9 mouse cellular contexts compared by ENCODE assay signal in the genomic region with DNA sequence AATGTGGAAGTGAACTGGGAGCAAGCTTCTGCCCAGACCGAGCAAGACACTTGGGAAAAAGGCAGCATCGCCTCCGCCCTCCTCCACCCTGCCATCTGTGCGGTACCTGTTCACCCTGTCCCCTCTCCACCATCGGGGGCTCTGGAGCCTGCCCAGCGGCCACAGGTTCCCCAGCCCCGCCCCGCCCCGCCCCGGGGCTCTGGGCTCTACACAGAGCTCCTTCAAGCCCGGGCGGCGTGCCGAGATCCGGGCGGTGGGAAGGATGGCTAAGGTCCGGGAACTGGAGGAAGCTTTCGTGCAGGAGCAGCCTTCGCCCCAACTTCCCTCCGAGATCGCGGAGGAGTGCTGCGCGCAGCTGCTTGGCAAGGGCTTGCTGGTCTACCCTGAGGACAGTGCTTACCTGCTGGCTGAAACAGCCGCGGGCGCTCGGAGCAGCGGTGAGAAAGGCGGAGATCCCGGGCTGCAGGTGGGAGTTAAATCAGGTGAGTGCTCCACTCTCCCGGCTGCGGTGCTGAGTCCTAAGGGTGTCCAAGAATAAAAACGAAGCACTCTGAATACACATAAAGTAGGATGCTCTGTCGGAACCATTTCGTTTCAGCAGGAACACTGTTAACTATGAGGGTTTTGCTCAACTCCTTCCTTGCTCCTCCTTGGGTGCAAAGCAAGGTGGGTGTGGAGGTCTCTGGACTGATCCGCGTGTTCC. TPM values are rescaled to one million over a fixed set of nuclear protein-coding genes. Genes with fewer than 3 reads are reported as not detected.
DNase-seq lines count a peak whose midpoint lies in the region; ATAC-seq and TF ChIP-seq lines count a peak whose summit lies in the region.
"Had no signal": no experiment of that assay in that cellular context is flagged by ENCODE, and none has a peak within 500 bp of the region (broad histone marks: within the 10 kb centered on the region; RNA-seq: fewer than 3 reads in every experiment).

TSS of gene Rfx6 (plus strand) at position 209 of the 703 bp plus-strand sequence.

- H3K27ac ChIP-seq in cerebellum, adult 2 months (ENCODE audit: insufficient read depth, low read length), result no peak within 1 kb of the TSS
- H3K27ac ChIP-seq in embryonic facial prominence, embryonic 15.5 days (replicated peaks), result no peak within 1 kb of the TSS
- no peak within 1 kb of the TSS for H3K27ac ChIP-seq in midbrain, embryonic 10.5 days (replicated peaks)

- no peak for TF ChIP-seq CTCF in cerebellum, adult 2 months (IDR thresholded peaks at IDR 0.05; ENCODE audit: borderline replicate concordance, insufficient read depth, low read depth, low read length)

- no peaks in the 10 kb centered on the region for H3K9me3 ChIP-seq in embryonic facial prominence, embryonic 15.5 days (replicated peaks)
- no peaks in the 10 kb centered on the region for H3K9me3 ChIP-seq in midbrain, embryonic 10.5 days (replicated peaks)

- under 1% methylated on average over 38 of the region's 38 CpGs for WGBS in cerebellum, adult 2 months
- under 1% methylated on average over 33 of the region's 38 CpGs for WGBS in embryonic facial prominence, embryonic 15.5 days
- under 1% methylated on average over 38 of the region's 38 CpGs for WGBS in midbrain, embryonic 10.5 days

- H3K27me3 ChIP-seq in cerebellum, adult 2 months (ENCODE audit: control insufficient read depth, insufficient read depth, low read length), result peaks cover 1% of the 10 kb centered on the region; the same call in 1 of the 2 replicates
- H3K27me3 ChIP-seq in embryonic facial prominence, embryonic 15.5 days, result peaks cover 24% of the 10 kb centered on the region
- peaks cover 75% of the 10 kb centered on the region for H3K27me3 ChIP-seq in midbrain, embryonic 10.5 days (ENCODE audit: low read depth, poor library complexity, severe bottlenecking)

- H3K9ac ChIP-seq in embryonic facial prominence, embryonic 15.5 days, result no peak within 1 kb of the TSS

- no peak for TF ChIP-seq POLR2A in cerebellum, adult 2 months (IDR thresholded peaks at IDR 0.05; ENCODE audit: borderline replicate concordance, insufficient read depth, low read length)

- H3K4me3 ChIP-seq in cerebellum, adult 2 months (replicated peaks; ENCODE audit: insufficient read depth, low read depth, low read length), result peak within 1 kb of the TSS; percentile 40
- peak within 1 kb of the TSS; percentile 39 for H3K4me3 ChIP-seq in embryonic facial prominence, embryonic 15.5 days (replicated peaks)
- H3K4me3 ChIP-seq in midbrain, embryonic 10.5 days, result peak within 1 kb of the TSS; percentile 60

- no peaks in the 10 kb centered on the region for H3K36me3 ChIP-seq in embryonic facial prominence, embryonic 15.5 days
- H3K36me3 ChIP-seq in midbrain, embryonic 10.5 days, result no peaks in the 10 kb centered on the region

- H3K4me2 ChIP-seq in embryonic facial prominence, embryonic 15.5 days (replicated peaks), result peak within 1 kb of the TSS; percentile 73

- peak; percentile 11 to 19 for DNase-seq in cerebellum, adult 2 months
- no peak for DNase-seq in cerebellum, adult 8-10 months
- peak; percentile 4 for DNase-seq in 3134 (ENCODE audit: extremely low read depth, insufficient read length, low spot score)
- DNase-seq in kidney, postnatal 10 days, result peak; percentile 19
- peak; percentile 53 for DNase-seq in midbrain, embryonic 10.5 days (ENCODE audit: low spot score)
- DNase-seq in testis, postnatal 10 days (ENCODE audit: low spot score), result peak; percentile 44
- no peak for DNase-seq in thymus, adult 18-20 months

- peaks cover 3% of the 10 kb centered on the region; the same call in 1 of the 2 replicates for H3K4me1 ChIP-seq in cerebellum, adult 2 months (ENCODE audit: control insufficient read depth, insufficient read depth, low read length)
- H3K4me1 ChIP-seq in embryonic facial prominence, embryonic 15.5 days, result peaks cover 7% of the 10 kb centered on the region; the same call in 1 of the 2 replicates
- H3K4me1 ChIP-seq in midbrain, embryonic 10.5 days, result peaks cover 13% of the 10 kb centered on the region

- 0 out of 2 replicates have a peak, but pooled peaks have one; percentile 57 for ATAC-seq in embryonic facial prominence, embryonic 15.5 days (ENCODE audit: insufficient number of reproducible peaks, low FRiP score, low TSS enrichment, low read depth)

RNA-seq across cellular contexts. Expression of gene Rfx6, which starts in this region (rescaled TPM):
- not detected in 2 replicates for polyA plus RNA-seq in cerebellum, adult 2 months (2012; rRNA removed)
- not detected in 2 replicates for polyA plus RNA-seq in embryonic facial prominence, embryonic 15.5 days (2015; fragmentation: Nextera tagmentation; extraction: Ambion mirVana)
- not detected in 2 replicates for polyA plus RNA-seq in midbrain, embryonic 10.5 days (2016; fragmentation: Nextera tagmentation; extraction: Ambion mirVana)
- polyA plus RNA-seq: frontal cortex, adult 2 months had no signal

Comparison
In these comparisons a context has a peak if more than half of its experiments do, and no peak if none do; other contexts are left out.
1. Peak in DNase-seq and H3K4me3 ChIP-seq in cerebellum, adult 2 months; RNA of the gene not detected or under 1 TPM.
2. Peak in ATAC-seq, H3K4me3 ChIP-seq and H3K4me2 ChIP-seq in embryonic facial prominence, embryonic 15.5 days; RNA of the gene not detected or under 1 TPM.
3. Peak in DNase-seq and H3K4me3 ChIP-seq in midbrain, embryonic 10.5 days; RNA of the gene not detected or under 1 TPM.
4. DNase-seq: peak in 3134 (single experiment), kidney, postnatal 10 days (single experiment) and testis, postnatal 10 days (single experiment); none in cerebellum, adult 8-10 months (single experiment) and thymus, adult 18-20 months (0 of 2).
5. Peak in every context shown above with its lines, with median percentiles within 50 percentile points of each other: H3K4me3 ChIP-seq.